Mouse (Mus musculus) testis, adult 2 months (tissue): Measurements from ENCODE around the gene Odaph. TPM values are rescaled to one million over a fixed set of nuclear protein-coding genes. Genes with fewer than 3 reads are reported as not detected.

ENCODE experiments used
- H3K27ac ChIP-seq: fragments of 200-500 bp; 2 replicates; pipeline ENCODE4 v1.5.1; 2012; ENCODE audit warnings: low read depth, low read length; ENCODE audit not compliant: control insufficient read depth, insufficient read depth
- H3K27me3 ChIP-seq: fragments of 200-500 bp; 2 replicates; pipeline ENCODE4 v1.6.1; 2012; ENCODE audit warnings: mild to moderate bottlenecking, low read length, moderate library complexity; ENCODE audit not compliant: control insufficient read depth, insufficient read depth
- H3K36me3 ChIP-seq: fragments of 200-500 bp; 2 replicates; pipeline ENCODE4 v1.6.1; 2012; ENCODE audit warnings: mild to moderate bottlenecking, low read length; ENCODE audit not compliant: control insufficient read depth, insufficient read depth
- H3K4me1 ChIP-seq: fragments of 200-500 bp; 2 replicates; pipeline ENCODE4 v1.6.1; 2012; ENCODE audit warnings: low read length; ENCODE audit not compliant: control insufficient read depth, insufficient read depth
- H3K4me3 ChIP-seq: fragments of 200-500 bp; 2 replicates; pipeline ENCODE4 v1.5.1; 2012; ENCODE audit warnings: low read depth, mild to moderate bottlenecking, low read length, moderate library complexity, mixed read lengths; ENCODE audit not compliant: control insufficient read depth
- CTCF ChIP-seq: fragments of 200-500 bp; IDR thresholded peaks from 2 replicates; pipeline ENCODE4 v1.5.1; 2012; ENCODE audit warnings: low read depth, mild to moderate bottlenecking, inconsistent platforms, low read length, moderate library complexity; ENCODE audit not compliant: control insufficient read depth, insufficient read depth, insufficient replicate concordance
- POLR2A ChIP-seq: fragments of 200-500 bp; IDR thresholded peaks from 2 replicates; pipeline ENCODE4 v1.6.1; 2012; ENCODE audit warnings: low read depth, mild to moderate bottlenecking, inconsistent platforms, low read length, moderate library complexity; ENCODE audit not compliant: control insufficient read depth
- polyA plus RNA-seq: library from polyadenylated mRNA; depleted of rRNA; stranded (reverse); fragments of >200 nt; gene quantifications from 2 replicates; pipeline ENCODE4 v1.2.3, GENCODE M21; 2012; rRNA removed

Odaph gene
- polyA plus RNA-seq, 1 experiment, result 1.0 TPM

- no peak for TF ChIP-seq POLR2A
- no peak for TF ChIP-seq CTCF
- Histone ChIP-seq H3K27me3 (no peaks in the 10 kb centered on the region), H3K4me1 (no peaks in the 10 kb centered on the region), H3K4me3 (no peak overlapping the region), H3K36me3 (peaks cover 4% of the 10 kb centered on the region), H3K27ac (no peak overlapping the region)
Observed at GRCm38 (mm10) chr5:92019960-92020359, 32.7 kb downstream of the Odaph start.

GRCm38 (mm10) chr5:92042377-92043348 lies 55.4 kb downstream of the Odaph start:
- Histone ChIP-seq H3K4me3 (peak overlapping the region; percentile 97), H3K27me3 (no peaks in the 10 kb centered on the region), H3K36me3 (no peaks in the 10 kb centered on the region), H3K27ac (peak overlapping the region; percentile 91), H3K4me1 (no peaks in the 10 kb centered on the region; the same call in 1 of the 2 replicates)
- TF ChIP-seq CTCF (no peak), POLR2A (peak; percentile 74; the same call in 1 of the 2 replicates)

GRCm38 (mm10) chr5:92043783-92044182 lies 56.5 kb downstream of the Odaph start, which contains the start of gene Cdkl2:
Gene Cdkl2 (minus strand): TSS chr5:92043883.
- Histone ChIP-seq H3K4me1 (no peaks in the 10 kb centered on the region; the same call in 1 of the 2 replicates), H3K36me3 (no peaks in the 10 kb centered on the region), H3K4me3 (peak within 1 kb of the TSS; percentile 97), H3K27ac (peak within 1 kb of the TSS; percentile 91), H3K27me3 (no peaks in the 10 kb centered on the region)
- TF ChIP-seq POLR2A, result no peak
- TF ChIP-seq CTCF, result no peak

Other genes with a start within 250 kb of the Odaph start
- 26.3 and 31.0 TPM in 2 replicates for gene Rchy1, start 24.4 kb upstream of the Odaph start, polyA plus RNA-seq
- gene Cdkl2, start 56.4 kb downstream of the Odaph start, polyA plus RNA-seq, result 25.3 and 28.8 TPM in 2 replicates
- 16.6 and 20.9 TPM in 2 replicates for gene G3bp2, start 96.2 kb downstream of the Odaph start, polyA plus RNA-seq
- 8.1 and 8.7 TPM in 2 replicates for gene Uso1, start 150.5 kb downstream of the Odaph start, polyA plus RNA-seq
- gene U90926, start 227.9 kb downstream of the Odaph start, polyA plus RNA-seq, result 2.4 and 2.8 TPM in 2 replicates